Mouse (Mus musculus) embryonic facial prominence, embryonic 11.5 days (tissue): ENCODE results near the gene Slc11a2. TPM values are rescaled to one million over a fixed set of nuclear protein-coding genes. Genes with fewer than 3 reads are reported as not detected.

Source experiments
- ATAC-seq: fragments of 200-750 bp; cut with Nextera tagmentation; replicated peaks from 2 replicates; pipeline ENCODE4 v1.8.0; 2017; ENCODE audit warnings: low read depth; ENCODE audit not compliant: insufficient number of reproducible peaks, low FRiP score, low TSS enrichment
- DNase-seq: peaks from one replicate; pipeline ENCODE4 v3.0.0-alpha.2; 2015; ENCODE audit warnings: low spot score
- H3K27ac ChIP-seq: fragments of 300-500 bp; sonication (generic); replicated peaks from 2 replicates; pipeline ENCODE4 v1.5.1; 2014; ENCODE audit warnings: mild to moderate bottlenecking, low read depth, low read length, control low read depth
- H3K27me3 ChIP-seq: fragments of 300-500 bp; sonication (generic); 2 replicates; pipeline ENCODE4 v1.6.1; 2014; ENCODE audit warnings: mild to moderate bottlenecking, low read length, moderate library complexity, mixed read lengths; ENCODE audit not compliant: control insufficient read depth, insufficient read depth
- H3K36me3 ChIP-seq: fragments of 300-500 bp; sonication (generic); replicated peaks from 2 replicates; pipeline ENCODE4 v1.6.1; 2014; ENCODE audit warnings: low read depth, mild to moderate bottlenecking, low read length, moderate library complexity, mixed read lengths; ENCODE audit not compliant: control insufficient read depth, insufficient read depth
- H3K4me1 ChIP-seq: fragments of 300-500 bp; sonication (generic); 2 replicates; pipeline ENCODE4 v1.6.1; 2014; ENCODE audit warnings: low read length, mixed read lengths; ENCODE audit not compliant: control insufficient read depth, insufficient read depth
- H3K4me2 ChIP-seq: fragments of 300-500 bp; sonication (generic); 2 replicates; pipeline ENCODE4 v1.6.1; 2014; ENCODE audit warnings: low read depth, mild to moderate bottlenecking, control low read depth, low read length, moderate library complexity
- H3K4me3 ChIP-seq: fragments of 300-500 bp; sonication (generic); 2 replicates; pipeline ENCODE4 v1.5.1; 2014; ENCODE audit warnings: low read depth, low read length, control low read depth
- H3K9ac ChIP-seq: fragments of 300-500 bp; sonication (generic); replicated peaks from 2 replicates; pipeline ENCODE4 v1.6.1; 2014; ENCODE audit warnings: mild to moderate bottlenecking, control low read depth, low read length
- H3K9me3 ChIP-seq: fragments of 300-500 bp; sonication (generic); replicated peaks from 2 replicates; pipeline ENCODE4 v1.6.1; 2016; ENCODE audit warnings: mild to moderate bottlenecking, low read length, inconsistent platforms, mixed read lengths; ENCODE audit not compliant: control insufficient read depth
- WGBS: fragments of 180-500 bp; shearing (Covaris S2); extraction: QIAGEN DNeasy Blood & Tissue Kit; methylation state at CpG from one replicate; pipeline ENCODE4 v1.1.7; 2014; 5-methylcytosine and 5-hydroxymethylcytosine counted together
- polyA plus RNA-seq: library from polyadenylated mRNA; unstranded; fragments of >200 nt; fragmentation: Nextera tagmentation; extraction: Ambion mirVana; gene quantifications from 2 replicates; pipeline ENCODE4 v1.2.1, GENCODE M21; 2014

Slc11a2 gene
- polyA plus RNA-seq, 1 experiment from 2014 or later: 18.8 TPM

GRCm38 (mm10) chr15:100410918-100411672, 13.8 kb downstream of the Slc11a2 start:
- H3K4me3 ChIP-seq: no peak overlapping the region
- no peak overlapping the region for H3K9ac ChIP-seq
- no peak for ATAC-seq
- H3K36me3 ChIP-seq: no peaks in the 10 kb centered on the region; the same call in 1 of the 2 replicates
- peak; percentile 14 for DNase-seq
- H3K27me3 ChIP-seq: no peaks in the 10 kb centered on the region
- no peaks in the 10 kb centered on the region for H3K9me3 ChIP-seq
- no peak overlapping the region for H3K27ac ChIP-seq
- WGBS: 66% methylated on average over 14 of the region's 14 CpGs
- H3K4me1 ChIP-seq: no peaks in the 10 kb centered on the region
- no peak overlapping the region for H3K4me2 ChIP-seq

- H3K27ac ChIP-seq: no peak overlapping the region
- H3K27me3 ChIP-seq: no peaks in the 10 kb centered on the region
- no peak overlapping the region for H3K4me2 ChIP-seq
- H3K9ac ChIP-seq: no peak overlapping the region
- 84% methylated on average over 5 of the region's 5 CpGs for WGBS
- no peaks in the 10 kb centered on the region for H3K9me3 ChIP-seq
- ATAC-seq (no peak), DNase-seq (no peak)
- H3K36me3 ChIP-seq: peaks cover 3% of the 10 kb centered on the region; the same call in 1 of the 2 replicates
- no peaks in the 10 kb centered on the region for H3K4me1 ChIP-seq
- no peak overlapping the region for H3K4me3 ChIP-seq
These were observed 18.8 kb downstream of the Slc11a2 start for GRCm38 (mm10) chr15:100406088-100406487.

GRCm38 (mm10) chr15:100403318-100404000, 21.4 kb downstream of the Slc11a2 start:
- Histone ChIP-seq H3K27me3 (no peaks in the 10 kb centered on the region), H3K36me3 (peaks cover 9% of the 10 kb centered on the region), H3K9ac (no peak overlapping the region), H3K27ac (no peak overlapping the region), H3K4me2 (no peak overlapping the region), H3K9me3 (no peaks in the 10 kb centered on the region), H3K4me1 (no peaks in the 10 kb centered on the region), H3K4me3 (no peak overlapping the region)
- WGBS: 91% methylated on average over 16 of the region's 16 CpGs
- DNase-seq (no peak), ATAC-seq (no peak)

- WGBS: 88% methylated on average over 4 of the region's 4 CpGs
- Histone ChIP-seq H3K9ac (no peak overlapping the region), H3K4me1 (no peaks in the 10 kb centered on the region), H3K27ac (no peak overlapping the region), H3K36me3 (peaks cover 9% of the 10 kb centered on the region), H3K9me3 (no peaks in the 10 kb centered on the region), H3K4me2 (no peak overlapping the region), H3K4me3 (no peak overlapping the region), H3K27me3 (no peaks in the 10 kb centered on the region)
- ATAC-seq (no peak), DNase-seq (no peak)
These were observed 22.1 kb downstream of the Slc11a2 start for GRCm38 (mm10) chr15:100402798-100403197.

- 87% methylated on average over 14 of the region's 14 CpGs for WGBS
- H3K27me3 ChIP-seq: no peaks in the 10 kb centered on the region
- peaks cover 12% of the 10 kb centered on the region for H3K36me3 ChIP-seq
- H3K9ac ChIP-seq: no peak overlapping the region
- DNase-seq (no peak), ATAC-seq (no peak)
- no peak overlapping the region for H3K4me3 ChIP-seq
- no peak overlapping the region for H3K4me2 ChIP-seq
- no peak overlapping the region for H3K27ac ChIP-seq
- H3K9me3 ChIP-seq: no peaks in the 10 kb centered on the region
- no peaks in the 10 kb centered on the region for H3K4me1 ChIP-seq
These were observed 22.5 kb downstream of the Slc11a2 start for GRCm38 (mm10) chr15:100402347-100402746.

- Histone ChIP-seq H3K9me3 (no peaks in the 10 kb centered on the region), H3K27ac (no peak overlapping the region), H3K9ac (no peak overlapping the region), H3K27me3 (no peaks in the 10 kb centered on the region), H3K4me3 (no peak overlapping the region), H3K36me3 (peaks cover 12% of the 10 kb centered on the region), H3K4me1 (no peaks in the 10 kb centered on the region), H3K4me2 (no peak overlapping the region)
- no peak for DNase-seq
- WGBS: 88% methylated on average over 4 of the region's 4 CpGs
- no peak for ATAC-seq
These were observed 23.1 kb downstream of the Slc11a2 start for GRCm38 (mm10) chr15:100401811-100402210.

- H3K4me2 ChIP-seq: no peak overlapping the region
- ATAC-seq (no peak), DNase-seq (no peak)
- no peak overlapping the region for H3K27ac ChIP-seq
- no peak overlapping the region for H3K4me3 ChIP-seq
- peaks cover 12% of the 10 kb centered on the region for H3K36me3 ChIP-seq
- no peaks in the 10 kb centered on the region for H3K27me3 ChIP-seq
- no peaks in the 10 kb centered on the region for H3K9me3 ChIP-seq
- 92% methylated on average over 16 of the region's 16 CpGs for WGBS
- no peak overlapping the region for H3K9ac ChIP-seq
- H3K4me1 ChIP-seq: no peaks in the 10 kb centered on the region
These were observed 24.2 kb downstream of the Slc11a2 start for GRCm38 (mm10) chr15:100400592-100401250.

GRCm38 (mm10) chr15:100395561-100395960, 29.3 kb downstream of the Slc11a2 start:
- H3K36me3 ChIP-seq: peaks cover 11% of the 10 kb centered on the region
- WGBS: 99% methylated on average over 3 of the region's 3 CpGs

More at GRCm38 (mm10) chr15:100395561-100395960, 29.3 kb downstream of the Slc11a2 start:
- no peak for DNase-seq
- Histone ChIP-seq H3K4me1 (no peaks in the 10 kb centered on the region), H3K27me3 (no peaks in the 10 kb centered on the region), H3K4me3 (no peak overlapping the region), H3K9me3 (no peaks in the 10 kb centered on the region), H3K4me2 (no peak overlapping the region), H3K27ac (no peak overlapping the region), H3K9ac (no peak overlapping the region)
- ATAC-seq: no peak
